Mouse (Mus musculus): ENCODE measurements around the gene Togaram2. TPM values are rescaled to one million over a fixed set of nuclear protein-coding genes. Genes with fewer than 3 reads are reported as not detected.

Gene Togaram2
- total and polyA plus RNA-seq, 2 experiments, result not detected

GRCm38 (mm10) chr17:71640421-71641085 lies 32.5 kb upstream of the Togaram2 start:
- no peak for DNase-seq (ENCODE audit: extremely low read depth, low read depth, low spot score)
- Histone ChIP-seq H3K79me2 (ENCODE audit: control insufficient read depth, insufficient read depth, low read length) (peaks cover 7% of the 10 kb centered on the region; the same call in 1 of the 2 replicates), H3K36me3 (ENCODE audit: control insufficient read depth, insufficient read depth, low read length) (peaks cover 62% of the 10 kb centered on the region), H3K9ac (ENCODE audit: low read depth, low read length) (no peak overlapping the region), H3K4me3 (ENCODE audit: insufficient read depth, low read depth, low read length) (no peak overlapping the region), H3K27me3 (ENCODE audit: control insufficient read depth, insufficient read depth, low read length) (no peaks in the 10 kb centered on the region), H3K4me1 (ENCODE audit: control insufficient read depth, insufficient read depth, low read length) (no peaks in the 10 kb centered on the region), H3K27ac (replicated peaks; ENCODE audit: insufficient read depth, low read depth, low read length) (no peak overlapping the region)
- TF ChIP-seq CTCF (IDR thresholded peaks at IDR 0.05; ENCODE audit: low read depth, low read length) (no peak), POLR2A (IDR thresholded peaks at IDR 0.05; ENCODE audit: extremely low read depth, insufficient read depth, low read length) (no peak)
- WGBS, result 88% methylated on average over 9 of the region's 9 CpGs

- no peaks in the 10 kb centered on the region for H3K4me1 ChIP-seq (ENCODE audit: control insufficient read depth, insufficient read depth, low read length)
- TF ChIP-seq POLR2A (IDR thresholded peaks at IDR 0.05; ENCODE audit: extremely low read depth, insufficient read depth, low read length), result no peak
- TF ChIP-seq CTCF (IDR thresholded peaks at IDR 0.05; ENCODE audit: low read depth, low read length), result no peak
- no peak overlapping the region for H3K27ac ChIP-seq (replicated peaks; ENCODE audit: insufficient read depth, low read depth, low read length)
- DNase-seq (ENCODE audit: extremely low read depth, low read depth, low spot score), result no peak
- peaks cover 7% of the 10 kb centered on the region; the same call in 1 of the 2 replicates for H3K79me2 ChIP-seq (ENCODE audit: control insufficient read depth, insufficient read depth, low read length)
- H3K27me3 ChIP-seq (ENCODE audit: control insufficient read depth, insufficient read depth, low read length), result no peaks in the 10 kb centered on the region
- peaks cover 54% of the 10 kb centered on the region for H3K36me3 ChIP-seq (ENCODE audit: control insufficient read depth, insufficient read depth, low read length)
- 87% methylated on average over 3 of the region's 3 CpGs for WGBS
- no peak overlapping the region for H3K4me3 ChIP-seq (ENCODE audit: insufficient read depth, low read depth, low read length)
- no peak overlapping the region for H3K9ac ChIP-seq (ENCODE audit: low read depth, low read length)
Measured at GRCm38 (mm10) chr17:71642190-71642589, 30.9 kb upstream of the Togaram2 start.

- no peak overlapping the region for H3K4me3 ChIP-seq (ENCODE audit: insufficient read depth, low read depth, low read length)
- peaks cover 60% of the 10 kb centered on the region for H3K36me3 ChIP-seq (ENCODE audit: control insufficient read depth, insufficient read depth, low read length)
- WGBS, result 96% methylated on average over 9 of the region's 9 CpGs
- H3K9ac ChIP-seq (ENCODE audit: low read depth, low read length), result no peak overlapping the region
- H3K27ac ChIP-seq (replicated peaks; ENCODE audit: insufficient read depth, low read depth, low read length), result no peak overlapping the region
- H3K4me1 ChIP-seq (ENCODE audit: control insufficient read depth, insufficient read depth, low read length), result no peaks in the 10 kb centered on the region
- H3K79me2 ChIP-seq (ENCODE audit: control insufficient read depth, insufficient read depth, low read length), result no peaks in the 10 kb centered on the region
- no peak for TF ChIP-seq POLR2A (IDR thresholded peaks at IDR 0.05; ENCODE audit: extremely low read depth, insufficient read depth, low read length)
- TF ChIP-seq CTCF (IDR thresholded peaks at IDR 0.05; ENCODE audit: low read depth, low read length), result no peak
- H3K27me3 ChIP-seq (ENCODE audit: control insufficient read depth, insufficient read depth, low read length), result no peaks in the 10 kb centered on the region
- no peak for DNase-seq (ENCODE audit: extremely low read depth, low read depth, low spot score)
Measured at GRCm38 (mm10) chr17:71650011-71650410, 23.1 kb upstream of the Togaram2 start.

- TF ChIP-seq POLR2A (IDR thresholded peaks at IDR 0.05; ENCODE audit: extremely low read depth, insufficient read depth, low read length) (no peak), CTCF (IDR thresholded peaks at IDR 0.05; ENCODE audit: low read depth, low read length) (no peak)
- no peak for DNase-seq (ENCODE audit: extremely low read depth, low read depth, low spot score)
- Histone ChIP-seq H3K27ac (replicated peaks; ENCODE audit: insufficient read depth, low read depth, low read length) (no peak overlapping the region), H3K79me2 (ENCODE audit: control insufficient read depth, insufficient read depth, low read length) (no peaks in the 10 kb centered on the region), H3K36me3 (ENCODE audit: control insufficient read depth, insufficient read depth, low read length) (peaks cover 64% of the 10 kb centered on the region), H3K4me1 (ENCODE audit: control insufficient read depth, insufficient read depth, low read length) (no peaks in the 10 kb centered on the region), H3K27me3 (ENCODE audit: control insufficient read depth, insufficient read depth, low read length) (no peaks in the 10 kb centered on the region), H3K4me3 (ENCODE audit: insufficient read depth, low read depth, low read length) (no peak overlapping the region), H3K9ac (ENCODE audit: low read depth, low read length) (no peak overlapping the region)
- WGBS, result 94% methylated on average over 2 of the region's 2 CpGs
Measured at GRCm38 (mm10) chr17:71652495-71652894, 20.6 kb upstream of the Togaram2 start.

GRCm38 (mm10) chr17:71652934-71653333 lies 20.1 kb upstream of the Togaram2 start:
- Histone ChIP-seq H3K9ac (ENCODE audit: low read depth, low read length) (no peak overlapping the region), H3K4me1 (ENCODE audit: control insufficient read depth, insufficient read depth, low read length) (no peaks in the 10 kb centered on the region), H3K4me3 (ENCODE audit: insufficient read depth, low read depth, low read length) (no peak overlapping the region), H3K36me3 (ENCODE audit: control insufficient read depth, insufficient read depth, low read length) (peaks cover 66% of the 10 kb centered on the region), H3K27me3 (ENCODE audit: control insufficient read depth, insufficient read depth, low read length) (no peaks in the 10 kb centered on the region), H3K79me2 (ENCODE audit: control insufficient read depth, insufficient read depth, low read length) (no peaks in the 10 kb centered on the region), H3K27ac (replicated peaks; ENCODE audit: insufficient read depth, low read depth, low read length) (no peak overlapping the region)
- WGBS, result 92% methylated on average over 5 of the region's 5 CpGs
- TF ChIP-seq POLR2A (IDR thresholded peaks at IDR 0.05; ENCODE audit: extremely low read depth, insufficient read depth, low read length) (no peak), CTCF (IDR thresholded peaks at IDR 0.05; ENCODE audit: low read depth, low read length) (no peak)
- DNase-seq (ENCODE audit: extremely low read depth, low read depth, low spot score), result no peak

GRCm38 (mm10) chr17:71657521-71657920 lies 15.5 kb upstream of the Togaram2 start:
- H3K4me3 ChIP-seq (ENCODE audit: insufficient read depth, low read depth, low read length), result no peak overlapping the region
- WGBS, result 92% methylated on average over 4 of the region's 4 CpGs
- H3K9ac ChIP-seq (ENCODE audit: low read depth, low read length), result no peak overlapping the region
- peaks cover 2% of the 10 kb centered on the region for H3K4me1 ChIP-seq (ENCODE audit: control insufficient read depth, insufficient read depth, low read length)
- no peak for TF ChIP-seq CTCF (IDR thresholded peaks at IDR 0.05; ENCODE audit: low read depth, low read length)
- no peak overlapping the region for H3K27ac ChIP-seq (replicated peaks; ENCODE audit: insufficient read depth, low read depth, low read length)
- DNase-seq (ENCODE audit: extremely low read depth, low read depth, low spot score), result no peak
- no peaks in the 10 kb centered on the region for H3K79me2 ChIP-seq (ENCODE audit: control insufficient read depth, insufficient read depth, low read length)
- H3K27me3 ChIP-seq (ENCODE audit: control insufficient read depth, insufficient read depth, low read length), result no peaks in the 10 kb centered on the region
- peaks cover 37% of the 10 kb centered on the region for H3K36me3 ChIP-seq (ENCODE audit: control insufficient read depth, insufficient read depth, low read length)
